Mouse (Mus musculus): ENCODE results near the gene Itpkb.

DNA sequence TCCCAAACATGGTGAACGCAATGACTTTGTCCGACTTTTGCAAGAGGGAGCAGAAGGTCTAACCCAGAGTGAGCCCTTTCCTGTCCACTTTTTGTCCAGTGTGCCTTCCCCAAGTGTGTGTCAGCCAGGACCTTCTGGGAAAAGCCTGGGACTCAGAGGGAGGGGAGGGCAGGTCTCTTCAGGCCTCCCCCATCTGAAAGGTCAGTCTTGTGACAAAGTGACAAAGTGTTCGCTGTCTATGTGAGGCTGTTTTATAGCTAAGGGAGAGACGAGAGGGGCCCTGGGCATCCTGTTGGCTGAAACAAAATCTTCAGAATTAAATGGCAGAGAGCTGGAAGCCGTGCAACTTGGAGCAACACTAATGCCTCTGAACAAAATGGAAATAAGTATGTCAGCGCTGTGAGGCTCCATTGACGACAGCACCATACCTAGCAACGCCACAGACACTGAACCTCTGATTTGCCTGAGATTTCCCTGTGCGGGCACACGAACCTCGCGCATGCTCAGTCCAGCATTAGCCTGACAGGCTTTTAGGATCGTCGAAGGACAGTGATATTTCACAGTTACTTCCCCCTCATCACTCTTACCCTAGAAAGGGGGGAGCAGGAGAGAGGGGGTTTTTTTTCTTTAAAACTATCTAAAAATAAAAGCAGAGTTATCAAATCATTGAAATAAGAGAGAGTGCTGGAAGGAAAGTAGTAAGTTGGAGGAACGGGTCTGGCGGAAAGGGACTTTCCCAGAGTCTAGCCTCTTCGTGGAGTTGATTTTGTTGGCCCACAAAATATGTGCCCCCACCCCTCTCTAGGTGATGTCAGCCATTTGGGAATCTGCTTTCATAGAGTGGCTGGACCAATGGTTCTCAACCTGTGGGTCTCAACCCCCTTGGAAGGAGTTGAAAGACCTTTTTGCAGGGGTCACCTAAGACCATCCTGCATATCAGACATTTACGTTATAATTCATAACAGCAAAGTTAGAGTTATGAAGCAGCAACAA is 77.7 kb downstream of the Itpkb start:
- TF ChIP-seq FLI1 (IDR thresholded peaks at IDR 0.05; ENCODE audit: low read length) (no peak), GATA1 (IDR thresholded peaks at IDR 0.05; ENCODE audit: borderline replicate concordance, low read length) (no peak)

Measured in megakaryocyte, embryonic 14.5 days (primary cell).